Mouse (Mus musculus) heart, postnatal 0 days (tissue): ENCODE measurements around the gene Hnrnpa0.

ENCODE experiments used
- CTCF ChIP-seq: IDR thresholded peaks from 2 replicates; pipeline ENCODE4 v1.5.1; 2016; ENCODE audit warnings: antibody characterized with exemption, control low read depth, low read depth
- EP300 ChIP-seq: IDR thresholded peaks from 2 replicates; pipeline ENCODE4 v1.6.1; 2016; ENCODE audit warnings: antibody characterized with exemption, low read depth

GRCm38 (mm10) chr13:58160761-58161160 is 32.4 kb upstream of the Hnrnpa0 start:
- TF ChIP-seq EP300 (no peak), CTCF (no peak)
